Mouse (Mus musculus) ES-E14 (cell line): ENCODE results near the gene Smim5.

Experiments used
- CHD2 ChIP-seq: IDR thresholded peaks from 2 replicates; pipeline ENCODE4 v1.6.1; 2014; ENCODE audit warnings: mild to moderate bottlenecking, low read depth, low read length, inconsistent platforms
- MAFK ChIP-seq: IDR thresholded peaks from 2 replicates; pipeline ENCODE4 v1.6.1; 2014; ENCODE audit warnings: mild to moderate bottlenecking, low read depth, low read length, inconsistent platforms; ENCODE audit not compliant: insufficient read depth
- ZC3H11A ChIP-seq: IDR thresholded peaks from 2 replicates; pipeline ENCODE4 v1.6.1; 2012; ENCODE audit warnings: low read depth, mild to moderate bottlenecking, inconsistent platforms, low read length, borderline replicate concordance
- ZNF384 ChIP-seq: IDR thresholded peaks from 2 replicates; pipeline ENCODE4 v1.6.1; 2012; ENCODE audit warnings: low read depth, low read length, inconsistent platforms

GRCm38 (mm10) chr11:115948316-115948715, 48.5 kb downstream of the Smim5 start:
- TF ChIP-seq CHD2 (no peak), ZNF384 (no peak), MAFK (no peak), ZC3H11A (no peak)
